Mouse (Mus musculus): ENCODE data around the gene Sfxn2. TPM values are rescaled to one million over a fixed set of nuclear protein-coding genes. Genes with fewer than 3 reads are reported as not detected.

The Sfxn2 gene
- total and polyA plus RNA-seq, 3 experiments: 2.3 to 3.6 (median 2.4) TPM

DNA sequence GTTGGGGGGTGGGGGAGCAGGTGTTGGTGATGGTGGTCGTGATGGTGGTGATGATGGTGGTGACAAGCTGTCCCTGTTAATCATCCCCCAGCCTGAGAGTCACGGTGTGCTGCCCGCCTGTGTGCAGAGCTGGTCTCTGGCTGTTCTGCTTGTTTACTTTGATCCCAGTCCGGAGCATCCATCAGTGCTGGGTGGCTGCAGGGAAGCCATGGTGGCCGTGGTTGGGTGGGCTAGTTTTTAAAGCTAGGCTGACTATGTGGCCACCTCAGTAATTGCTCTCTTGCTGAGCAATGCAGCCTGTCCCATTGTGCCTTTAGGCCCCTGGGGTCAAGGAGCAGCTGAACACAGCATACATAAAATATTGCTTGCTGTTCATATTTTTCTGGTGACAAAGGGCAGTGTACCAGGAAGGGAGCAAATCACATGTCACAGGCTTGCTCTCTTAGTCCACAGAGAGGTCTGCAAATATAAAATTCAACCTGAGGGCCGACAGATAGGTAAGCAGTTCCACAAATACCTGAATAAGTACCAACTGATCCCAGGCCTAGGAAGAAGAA lies 38.5 kb upstream of the Sfxn2 start:
- no peak overlapping the region for H3K9ac ChIP-seq (ENCODE audit: low read depth, low read length)
- WGBS: 79% methylated on average over 6 of the region's 6 CpGs
- intact Hi-C loops (cut with DNase I): no loop called here

DNA sequence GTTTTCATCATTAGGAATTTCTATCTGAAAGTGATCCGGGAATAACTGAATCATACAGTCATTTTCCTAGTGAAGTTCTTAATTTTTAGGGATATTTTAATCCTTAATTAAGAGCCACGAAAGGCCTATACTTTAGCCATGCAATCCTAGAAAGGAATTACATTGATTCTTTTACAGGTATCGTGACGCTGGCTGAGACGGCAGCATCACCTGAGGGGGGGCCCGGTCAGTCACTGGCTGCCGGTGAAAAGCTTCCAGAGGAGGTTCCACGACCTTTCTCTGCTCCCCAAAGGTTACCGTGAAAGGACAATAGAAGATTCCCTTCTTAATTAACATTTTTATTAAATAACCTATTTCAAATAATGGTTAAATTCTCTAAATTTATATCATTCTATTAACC lies 35.8 kb upstream of the Sfxn2 start:
- Histone ChIP-seq H3K27me3 (ENCODE audit: control insufficient read depth, insufficient read depth, low read length) (no peaks in the 10 kb centered on the region), H3K27ac (no peak overlapping the region), H3K4me1 (ENCODE audit: control insufficient read depth, insufficient read depth, low read length) (no peaks in the 10 kb centered on the region), H3K4me3 (no peak overlapping the region), H3K79me2 (replicated peaks; ENCODE audit: control insufficient read depth, insufficient read depth, low read length) (no peaks in the 10 kb centered on the region), H3K9ac (ENCODE audit: low read depth, low read length) (no peak overlapping the region), H3K36me3 (ENCODE audit: control insufficient read depth, insufficient read depth, low read length) (no peaks in the 10 kb centered on the region)
- intact Hi-C loops (cut with DNase I): no loop called here
- DNase-seq: no peak
- 95% methylated on average over 9 of the region's 9 CpGs for WGBS
- TF ChIP-seq POLR2A (IDR thresholded peaks at IDR 0.05; ENCODE audit: insufficient read depth, low read depth, low read length): no peak

More for the DNA sequence above, 38.5 kb upstream of the Sfxn2 start:
- no peak for DNase-seq
- H3K79me2 ChIP-seq (replicated peaks; ENCODE audit: control insufficient read depth, insufficient read depth, low read length): no peaks in the 10 kb centered on the region
- no peaks in the 10 kb centered on the region for H3K4me1 ChIP-seq (ENCODE audit: control insufficient read depth, insufficient read depth, low read length)
- no peaks in the 10 kb centered on the region for H3K27me3 ChIP-seq (ENCODE audit: control insufficient read depth, insufficient read depth, low read length)
- H3K27ac ChIP-seq: no peak overlapping the region
- no peak for TF ChIP-seq POLR2A (IDR thresholded peaks at IDR 0.05; ENCODE audit: insufficient read depth, low read depth, low read length)
- no peak for TF ChIP-seq EP300 (IDR thresholded peaks at IDR 0.05; ENCODE audit: insufficient read depth, low read depth, low read length)
- TF ChIP-seq CTCF (IDR thresholded peaks at IDR 0.05): no peak
- H3K4me3 ChIP-seq: no peak overlapping the region
- no peaks in the 10 kb centered on the region for H3K36me3 ChIP-seq (ENCODE audit: control insufficient read depth, insufficient read depth, low read length)

- no peak for TF ChIP-seq EP300 (IDR thresholded peaks at IDR 0.05; ENCODE audit: insufficient read depth, low read depth, low read length)
- peak; percentile 47 for TF ChIP-seq CTCF (IDR thresholded peaks at IDR 0.05)
- intact Hi-C loops (cut with DNase I): no loop called here
Measured at GRCm38 (mm10) chr19:46538213-46538612, 35.0 kb upstream of the Sfxn2 start.

DNA sequence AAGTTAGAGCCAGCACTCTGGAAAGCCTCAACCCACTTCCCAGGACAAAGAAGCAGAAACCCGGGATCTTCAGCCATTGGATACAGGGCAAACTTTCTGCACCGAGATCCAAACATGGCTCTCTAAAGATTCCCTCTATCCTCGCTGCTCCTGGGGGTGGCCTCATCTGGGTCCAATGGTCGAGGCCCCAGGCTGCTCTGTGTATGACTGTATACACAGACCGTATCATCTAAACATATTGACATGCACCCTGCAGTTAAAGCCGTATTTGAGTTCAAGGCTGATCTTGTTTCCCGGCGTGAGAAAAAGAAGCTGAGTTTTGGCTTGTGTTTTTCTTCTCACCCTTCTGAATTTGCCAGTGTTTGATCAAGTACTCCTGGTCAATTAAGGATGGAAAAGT lies 30.4 kb upstream of the Sfxn2 start:
- Histone ChIP-seq H3K79me2 (replicated peaks; ENCODE audit: control insufficient read depth, insufficient read depth, low read length) (no peaks in the 10 kb centered on the region), H3K4me1 (ENCODE audit: control insufficient read depth, insufficient read depth, low read length) (no peaks in the 10 kb centered on the region), H3K27ac (no peak overlapping the region), H3K27me3 (ENCODE audit: control insufficient read depth, insufficient read depth, low read length) (no peaks in the 10 kb centered on the region), H3K36me3 (ENCODE audit: control insufficient read depth, insufficient read depth, low read length) (no peaks in the 10 kb centered on the region), H3K9ac (ENCODE audit: low read depth, low read length) (no peak overlapping the region), H3K4me3 (no peak overlapping the region)
- no peak for DNase-seq
- no peak for TF ChIP-seq EP300 (IDR thresholded peaks at IDR 0.05; ENCODE audit: insufficient read depth, low read depth, low read length)
- no peak for TF ChIP-seq CTCF (IDR thresholded peaks at IDR 0.05)
- no peak for TF ChIP-seq POLR2A (IDR thresholded peaks at IDR 0.05; ENCODE audit: insufficient read depth, low read depth, low read length)
- WGBS: 90% methylated on average over 8 of the region's 8 CpGs
- intact Hi-C loops (cut with DNase I): no loop called here

More at GRCm38 (mm10) chr19:46538213-46538612, 35.0 kb upstream of the Sfxn2 start:
- Histone ChIP-seq H3K27me3 (ENCODE audit: control insufficient read depth, insufficient read depth, low read length) (no peaks in the 10 kb centered on the region), H3K4me3 (no peak overlapping the region), H3K9ac (ENCODE audit: low read depth, low read length) (no peak overlapping the region; the same call in 1 of the 2 replicates), H3K79me2 (replicated peaks; ENCODE audit: control insufficient read depth, insufficient read depth, low read length) (no peaks in the 10 kb centered on the region), H3K27ac (no peak overlapping the region), H3K36me3 (ENCODE audit: control insufficient read depth, insufficient read depth, low read length) (no peaks in the 10 kb centered on the region), H3K4me1 (ENCODE audit: control insufficient read depth, insufficient read depth, low read length) (no peaks in the 10 kb centered on the region)
- WGBS: 89% methylated on average over 6 of the region's 6 CpGs
- DNase-seq: no peak

- Histone ChIP-seq H3K27me3 (ENCODE audit: control insufficient read depth, insufficient read depth, low read length) (no peaks in the 10 kb centered on the region), H3K27ac (no peak overlapping the region), H3K36me3 (ENCODE audit: control insufficient read depth, insufficient read depth, low read length) (no peaks in the 10 kb centered on the region), H3K4me1 (ENCODE audit: control insufficient read depth, insufficient read depth, low read length) (no peaks in the 10 kb centered on the region), H3K4me3 (no peak overlapping the region), H3K9ac (ENCODE audit: low read depth, low read length) (no peak overlapping the region), H3K79me2 (replicated peaks; ENCODE audit: control insufficient read depth, insufficient read depth, low read length) (no peaks in the 10 kb centered on the region)
- no peak for TF ChIP-seq EP300 (IDR thresholded peaks at IDR 0.05; ENCODE audit: insufficient read depth, low read depth, low read length)
- no peak for TF ChIP-seq POLR2A (IDR thresholded peaks at IDR 0.05; ENCODE audit: insufficient read depth, low read depth, low read length)
- TF ChIP-seq CTCF (IDR thresholded peaks at IDR 0.05): no peak
- intact Hi-C loops (cut with DNase I): no loop called here
- WGBS: 59% methylated on average over 6 of the region's 6 CpGs
- no peak for DNase-seq
Measured at GRCm38 (mm10) chr19:46547565-46547964, 25.6 kb upstream of the Sfxn2 start.

- intact Hi-C loops (cut with DNase I): no loop called here
- Histone ChIP-seq H3K27me3 (ENCODE audit: control insufficient read depth, insufficient read depth, low read length) (no peaks in the 10 kb centered on the region), H3K79me2 (replicated peaks; ENCODE audit: control insufficient read depth, insufficient read depth, low read length) (no peaks in the 10 kb centered on the region), H3K9ac (ENCODE audit: low read depth, low read length) (no peak overlapping the region), H3K4me3 (no peak overlapping the region), H3K36me3 (ENCODE audit: control insufficient read depth, insufficient read depth, low read length) (no peaks in the 10 kb centered on the region), H3K4me1 (ENCODE audit: control insufficient read depth, insufficient read depth, low read length) (no peaks in the 10 kb centered on the region), H3K27ac (no peak overlapping the region)
- 83% methylated on average over 10 of the region's 10 CpGs for WGBS
- TF ChIP-seq CTCF (IDR thresholded peaks at IDR 0.05): no peak
- TF ChIP-seq EP300 (IDR thresholded peaks at IDR 0.05; ENCODE audit: insufficient read depth, low read depth, low read length): no peak
- TF ChIP-seq POLR2A (IDR thresholded peaks at IDR 0.05; ENCODE audit: insufficient read depth, low read depth, low read length): no peak
- no peak for DNase-seq
Measured at GRCm38 (mm10) chr19:46548110-46548509, 25.1 kb upstream of the Sfxn2 start.
